Mouse (Mus musculus): ENCODE measurements around the gene Slc17a3. TPM values are rescaled to one million over a fixed set of nuclear protein-coding genes. Genes with fewer than 3 reads are reported as not detected.

The Slc17a3 gene
- polyA plus RNA-seq, 1 experiment: 142 TPM

DNA sequence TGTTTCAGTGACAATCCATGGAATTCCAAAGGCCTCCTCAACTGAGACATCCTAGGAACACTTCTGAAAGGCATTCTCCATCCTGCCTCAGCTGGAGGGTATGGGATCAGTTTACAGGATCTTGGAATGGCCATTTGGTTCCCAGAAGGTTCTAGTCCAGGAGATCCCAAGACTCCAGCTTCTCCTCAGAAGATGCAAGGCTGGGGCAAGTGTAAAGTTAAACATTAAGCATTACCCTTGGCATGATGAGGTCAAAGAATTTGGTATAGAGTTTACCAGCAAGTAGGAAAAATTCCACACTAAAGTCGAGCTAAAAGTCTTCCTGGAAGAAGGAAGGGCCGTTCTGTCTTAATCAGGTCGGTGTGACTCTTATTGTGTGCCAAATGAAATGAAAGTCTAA is 30.8 kb downstream of the Slc17a3 start:
- peak overlapping the region; percentile 43 for H3K4me3 ChIP-seq (ENCODE audit: insufficient read depth, low read depth, low read length)
- peak; percentile 88 for DNase-seq
- peaks cover 22% of the 10 kb centered on the region for H3K4me1 ChIP-seq (ENCODE audit: control insufficient read depth, insufficient read depth, low read length)
- H3K27ac ChIP-seq (ENCODE audit: insufficient read depth, low read depth, low read length): peak overlapping the region; percentile 98
- peaks cover 6% of the 10 kb centered on the region for H3K36me3 ChIP-seq (ENCODE audit: control insufficient read depth, insufficient read depth, low read length)
- WGBS: 26% methylated on average over 3 of the region's 3 CpGs
- TF ChIP-seq CTCF (conservative IDR thresholded peaks at IDR 0.05; ENCODE audit: insufficient read depth, insufficient read length, low read depth, low read length) (no peak), POLR2A (IDR thresholded peaks at IDR 0.05; ENCODE audit: low read depth, low read length) (no peak)
- H3K27me3 ChIP-seq (replicated peaks; ENCODE audit: control insufficient read depth, insufficient read depth, low read length): no peaks in the 10 kb centered on the region

DNA sequence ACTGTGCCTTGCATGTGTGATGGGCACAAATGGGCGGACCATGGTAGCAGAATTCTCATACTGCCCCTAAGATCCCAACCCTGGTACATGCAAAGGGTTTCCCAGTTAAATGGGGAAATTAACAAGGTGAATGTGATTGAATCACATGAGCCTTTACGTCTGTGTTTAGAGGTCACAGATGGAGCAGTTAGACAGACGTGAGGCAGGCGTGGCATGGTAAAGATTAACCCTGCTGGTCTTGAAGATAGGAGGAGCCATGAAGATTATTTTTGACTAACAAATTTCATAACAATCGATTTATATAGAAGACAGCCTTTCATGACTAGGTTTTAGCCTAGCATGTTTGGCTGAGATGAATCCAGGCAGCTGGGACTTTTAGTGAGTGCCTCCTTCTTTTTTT is 33.9 kb downstream of the Slc17a3 start:
- 54% methylated on average over 5 of the region's 5 CpGs for WGBS
- peak; percentile 70 for DNase-seq
- TF ChIP-seq CTCF (conservative IDR thresholded peaks at IDR 0.05; ENCODE audit: insufficient read depth, insufficient read length, low read depth, low read length): no peak
- TF ChIP-seq POLR2A (IDR thresholded peaks at IDR 0.05; ENCODE audit: low read depth, low read length): no peak
- peaks cover 14% of the 10 kb centered on the region for H3K36me3 ChIP-seq (ENCODE audit: control insufficient read depth, insufficient read depth, low read length)
- H3K4me1 ChIP-seq (ENCODE audit: control insufficient read depth, insufficient read depth, low read length): peaks cover 13% of the 10 kb centered on the region
- H3K27me3 ChIP-seq (replicated peaks; ENCODE audit: control insufficient read depth, insufficient read depth, low read length): no peaks in the 10 kb centered on the region
- no peak overlapping the region; the same call in 1 of the 2 replicates for H3K4me3 ChIP-seq (ENCODE audit: insufficient read depth, low read depth, low read length)
- peak overlapping the region; percentile 63; the same call in 1 of the 2 replicates for H3K27ac ChIP-seq (ENCODE audit: insufficient read depth, low read depth, low read length)

GRCm38 (mm10) chr13:23879106-23879505 is 39.9 kb downstream of the Slc17a3 start:
- H3K27me3 ChIP-seq (replicated peaks; ENCODE audit: control insufficient read depth, insufficient read depth, low read length): no peaks in the 10 kb centered on the region
- no peak for TF ChIP-seq POLR2A (IDR thresholded peaks at IDR 0.05; ENCODE audit: low read depth, low read length)
- TF ChIP-seq CTCF (conservative IDR thresholded peaks at IDR 0.05; ENCODE audit: insufficient read depth, insufficient read length, low read depth, low read length): no peak
- WGBS: 76% methylated on average over 3 of the region's 3 CpGs

DNA sequence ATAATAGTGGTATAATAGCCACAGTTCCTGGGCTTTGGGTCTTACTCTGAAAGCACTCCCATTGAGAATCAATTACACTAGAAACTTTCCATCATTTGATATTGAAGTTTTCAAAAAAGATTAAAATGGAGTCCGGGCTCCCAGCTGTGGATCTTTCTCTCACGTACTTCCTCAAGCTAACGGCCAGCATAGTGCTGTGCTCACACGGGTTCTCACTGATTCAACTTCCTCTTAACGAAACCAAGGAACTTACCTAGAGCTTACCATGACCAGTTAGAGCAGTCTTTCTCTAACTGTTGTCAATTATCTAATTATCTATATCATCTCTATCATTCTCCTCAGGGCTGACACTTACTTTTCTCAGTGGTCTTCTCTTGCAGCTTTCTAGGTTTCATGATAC is 40.4 kb downstream of the Slc17a3 start:
- Histone ChIP-seq H3K4me1 (ENCODE audit: control insufficient read depth, insufficient read depth, low read length) (no peaks in the 10 kb centered on the region; the same call in 1 of the 2 replicates), H3K27ac (ENCODE audit: insufficient read depth, low read depth, low read length) (no peak overlapping the region), H3K36me3 (ENCODE audit: control insufficient read depth, insufficient read depth, low read length) (peaks cover 14% of the 10 kb centered on the region), H3K27me3 (replicated peaks; ENCODE audit: control insufficient read depth, insufficient read depth, low read length) (no peaks in the 10 kb centered on the region), H3K4me3 (ENCODE audit: insufficient read depth, low read depth, low read length) (no peak overlapping the region)
- WGBS: 72% methylated on average over 5 of the region's 5 CpGs
- TF ChIP-seq POLR2A (IDR thresholded peaks at IDR 0.05; ENCODE audit: low read depth, low read length) (no peak), CTCF (conservative IDR thresholded peaks at IDR 0.05; ENCODE audit: insufficient read depth, insufficient read length, low read depth, low read length) (no peak)
- DNase-seq: no peak

More at GRCm38 (mm10) chr13:23879106-23879505, 39.9 kb downstream of the Slc17a3 start:
- H3K27ac ChIP-seq (ENCODE audit: insufficient read depth, low read depth, low read length): no peak overlapping the region
- no peak overlapping the region for H3K4me3 ChIP-seq (ENCODE audit: insufficient read depth, low read depth, low read length)
- peaks cover 14% of the 10 kb centered on the region for H3K36me3 ChIP-seq (ENCODE audit: control insufficient read depth, insufficient read depth, low read length)
- no peaks in the 10 kb centered on the region; the same call in 1 of the 2 replicates for H3K4me1 ChIP-seq (ENCODE audit: control insufficient read depth, insufficient read depth, low read length)
- no peak for DNase-seq

GRCm38 (mm10) chr13:23885540-23885939 is 46.3 kb downstream of the Slc17a3 start:
- TF ChIP-seq CTCF (conservative IDR thresholded peaks at IDR 0.05; ENCODE audit: insufficient read depth, insufficient read length, low read depth, low read length): peak; percentile 72
- TF ChIP-seq POLR2A (IDR thresholded peaks at IDR 0.05; ENCODE audit: low read depth, low read length): no peak
- H3K27ac ChIP-seq (ENCODE audit: insufficient read depth, low read depth, low read length): no peak overlapping the region
- peak; percentile 25 for DNase-seq
- no peaks in the 10 kb centered on the region for H3K27me3 ChIP-seq (replicated peaks; ENCODE audit: control insufficient read depth, insufficient read depth, low read length)
- 36% methylated on average over 2 of the region's 2 CpGs for WGBS
- H3K4me1 ChIP-seq (ENCODE audit: control insufficient read depth, insufficient read depth, low read length): no peaks in the 10 kb centered on the region; the same call in 1 of the 2 replicates
- no peak overlapping the region for H3K4me3 ChIP-seq (ENCODE audit: insufficient read depth, low read depth, low read length)
- peaks cover 11% of the 10 kb centered on the region; the same call in 1 of the 2 replicates for H3K36me3 ChIP-seq (ENCODE audit: control insufficient read depth, insufficient read depth, low read length)

GRCm38 (mm10) chr13:23887026-23887725 is 47.9 kb downstream of the Slc17a3 start:
- peaks cover 12% of the 10 kb centered on the region; the same call in 1 of the 2 replicates for H3K36me3 ChIP-seq (ENCODE audit: control insufficient read depth, insufficient read depth, low read length)
- no peak for DNase-seq
- H3K27me3 ChIP-seq (replicated peaks; ENCODE audit: control insufficient read depth, insufficient read depth, low read length): no peaks in the 10 kb centered on the region
- TF ChIP-seq CTCF (conservative IDR thresholded peaks at IDR 0.05; ENCODE audit: insufficient read depth, insufficient read length, low read depth, low read length): no peak
- no peak for TF ChIP-seq POLR2A (IDR thresholded peaks at IDR 0.05; ENCODE audit: low read depth, low read length)
- WGBS: 81% methylated on average over 3 of the region's 3 CpGs
- H3K4me1 ChIP-seq (ENCODE audit: control insufficient read depth, insufficient read depth, low read length): no peaks in the 10 kb centered on the region; the same call in 1 of the 2 replicates
- no peak overlapping the region for H3K4me3 ChIP-seq (ENCODE audit: insufficient read depth, low read depth, low read length)
- H3K27ac ChIP-seq (ENCODE audit: insufficient read depth, low read depth, low read length): no peak overlapping the region

DNA sequence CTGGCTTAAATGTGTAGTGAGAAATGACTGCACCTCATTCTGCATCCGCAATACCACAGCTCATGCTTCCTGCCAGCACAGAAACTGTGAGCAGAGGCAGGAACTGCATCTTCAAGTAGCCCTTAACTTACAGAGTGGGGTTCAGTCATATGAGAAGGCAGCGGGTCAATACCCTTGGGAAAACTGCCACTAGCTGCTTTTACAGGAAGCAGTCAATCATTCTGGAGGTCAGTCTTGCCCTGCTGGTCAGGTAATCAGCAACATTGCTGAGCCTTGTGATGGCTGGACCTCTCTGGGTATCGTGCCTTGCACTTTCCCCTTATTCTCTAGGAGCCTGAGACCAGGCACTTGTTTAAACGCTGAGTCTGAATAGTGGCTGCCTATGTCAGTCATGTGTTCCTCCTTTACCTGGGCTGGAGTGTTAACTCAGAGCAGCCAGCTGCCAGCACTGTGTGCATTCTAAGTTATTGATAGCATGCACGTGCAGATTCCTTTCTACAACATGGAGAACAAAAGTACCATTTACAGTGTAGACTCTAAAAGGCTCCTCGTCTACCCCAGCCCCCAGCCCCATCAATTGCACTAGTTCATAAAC is 49.9 kb downstream of the Slc17a3 start:
- no peak for TF ChIP-seq CTCF (conservative IDR thresholded peaks at IDR 0.05; ENCODE audit: insufficient read depth, insufficient read length, low read depth, low read length)
- 38% methylated on average over 6 of the region's 6 CpGs for WGBS
- no peaks in the 10 kb centered on the region; the same call in 1 of the 2 replicates for H3K4me1 ChIP-seq (ENCODE audit: control insufficient read depth, insufficient read depth, low read length)
- H3K36me3 ChIP-seq (ENCODE audit: control insufficient read depth, insufficient read depth, low read length): peaks cover 10% of the 10 kb centered on the region; the same call in 1 of the 2 replicates
- peak; percentile 77 for DNase-seq
- H3K4me3 ChIP-seq (ENCODE audit: insufficient read depth, low read depth, low read length): no peak overlapping the region
- no peak overlapping the region for H3K27ac ChIP-seq (ENCODE audit: insufficient read depth, low read depth, low read length)
- no peaks in the 10 kb centered on the region for H3K27me3 ChIP-seq (replicated peaks; ENCODE audit: control insufficient read depth, insufficient read depth, low read length)
